Mouse (Mus musculus) liver, embryonic 12.5 days (tissue): Measurements from ENCODE around the gene Gm48551. TPM values are rescaled to one million over a fixed set of nuclear protein-coding genes. Genes with fewer than 3 reads are reported as not detected.

Experiments used
- ATAC-seq: fragments of 200-750 bp; cut with Nextera tagmentation; 2 replicates; pipeline ENCODE4 v1.8.0; 2017; ENCODE audit warnings: moderate number of reproducible peaks, mild to moderate bottlenecking, moderate library complexity
- H3K27ac ChIP-seq: fragments of 300-500 bp; sonication (generic); 2 replicates; pipeline ENCODE4 v1.5.1; 2016; ENCODE audit warnings: mild to moderate bottlenecking
- H3K27me3 ChIP-seq: fragments of 300-500 bp; sonication (generic); replicated peaks from 2 replicates; pipeline ENCODE4 v1.6.1; 2016; ENCODE audit warnings: mild to moderate bottlenecking, moderate library complexity
- H3K36me3 ChIP-seq: fragments of 300-500 bp; sonication (generic); 2 replicates; pipeline ENCODE4 v1.6.1; 2016; ENCODE audit warnings: mild to moderate bottlenecking, moderate library complexity
- H3K4me1 ChIP-seq: fragments of 300-500 bp; sonication (generic); 2 replicates; pipeline ENCODE4 v1.6.1; 2016
- H3K4me2 ChIP-seq: fragments of 300-500 bp; sonication (generic); 2 replicates; pipeline ENCODE4 v1.6.1; 2016; ENCODE audit warnings: mild to moderate bottlenecking, moderate library complexity
- H3K4me3 ChIP-seq: fragments of 300-500 bp; sonication (generic); 2 replicates; pipeline ENCODE4 v1.5.1; 2016; ENCODE audit warnings: mild to moderate bottlenecking, moderate library complexity
- H3K9ac ChIP-seq: fragments of 300-500 bp; sonication (generic); 2 replicates; pipeline ENCODE4 v1.6.1; 2016; ENCODE audit warnings: mild to moderate bottlenecking, moderate library complexity
- H3K9me3 ChIP-seq: fragments of 300-500 bp; sonication (generic); replicated peaks from 2 replicates; pipeline ENCODE4 v1.6.1; 2016; ENCODE audit warnings: mild to moderate bottlenecking, moderate library complexity
- WGBS: fragments of 180-500 bp; shearing (Covaris S2); methylation state at CpG from one replicate; pipeline ENCODE4 v1.1.7; 2016; ENCODE audit not compliant: insufficient replicate concordance; 5-methylcytosine and 5-hydroxymethylcytosine counted together
- polyA plus RNA-seq: library from polyadenylated mRNA; unstranded; fragments of >200 nt; fragmentation: Nextera tagmentation; extraction: Ambion mirVana; gene quantifications from 2 replicates; pipeline ENCODE4 v1.2.1, GENCODE M21; 2016

Gene Gm48551
- polyA plus RNA-seq, 1 experiment from 2014 or later: 0.68 TPM

DNA sequence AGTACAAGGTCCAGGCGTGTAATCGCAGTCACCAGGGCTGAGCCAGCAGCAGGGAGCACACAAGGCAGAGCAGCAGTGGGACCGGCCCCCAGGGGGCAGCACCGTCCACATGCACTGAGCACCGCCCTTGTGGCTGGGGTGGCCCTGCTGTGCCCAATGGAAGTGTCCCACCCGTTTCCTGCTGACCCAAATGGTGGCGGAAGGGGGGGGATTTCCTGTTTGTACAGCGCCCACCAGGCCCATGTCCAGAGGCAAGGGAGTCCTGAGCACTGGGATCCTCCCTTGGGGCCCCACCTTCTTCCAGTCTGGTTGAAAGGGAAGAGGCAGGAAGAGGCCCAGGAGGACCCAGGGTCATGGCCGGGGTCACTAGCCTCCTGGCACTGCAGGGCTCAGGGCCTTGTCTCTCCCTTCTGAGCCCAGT, 24.6 kb downstream of the Gm48551 start:
- ATAC-seq: peak; percentile 67
- peaks cover 19% of the 10 kb centered on the region; the same call in 1 of the 2 replicates for H3K36me3 ChIP-seq
- H3K9ac ChIP-seq: no peak overlapping the region
- no peak overlapping the region for H3K4me3 ChIP-seq
- H3K27me3 ChIP-seq: peaks cover 54% of the 10 kb centered on the region
- WGBS: 4% methylated on average over 8 of the region's 9 CpGs
- peak overlapping the region; percentile 42 for H3K27ac ChIP-seq
- no peaks in the 10 kb centered on the region for H3K9me3 ChIP-seq
- H3K4me1 ChIP-seq: peaks cover 94% of the 10 kb centered on the region
- H3K4me2 ChIP-seq: peak overlapping the region; percentile 50

DNA sequence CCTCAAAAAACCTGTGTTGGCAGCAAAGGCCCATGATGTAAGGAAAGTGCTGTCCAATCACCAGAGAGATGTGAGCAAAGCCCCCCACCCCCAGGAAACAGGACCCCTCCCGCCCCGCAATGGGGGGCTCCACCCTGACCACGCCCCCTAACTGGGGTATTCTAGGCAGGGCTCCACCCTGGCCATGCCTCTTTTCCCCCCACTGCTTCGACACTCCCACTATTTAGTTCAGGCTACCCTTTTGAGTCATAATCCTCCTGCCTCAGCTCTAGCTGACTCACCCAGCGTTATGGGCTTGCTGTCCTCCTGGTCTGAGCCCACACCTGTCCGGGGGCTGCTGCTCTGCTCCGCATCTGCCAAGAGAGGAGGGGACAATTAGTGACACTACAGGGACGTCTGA, 25.1 kb downstream of the Gm48551 start:
- H3K4me2 ChIP-seq: peak overlapping the region; percentile 50
- peaks cover 94% of the 10 kb centered on the region for H3K4me1 ChIP-seq
- no peak overlapping the region for H3K4me3 ChIP-seq
- H3K36me3 ChIP-seq: peaks cover 17% of the 10 kb centered on the region; the same call in 1 of the 2 replicates
- peak overlapping the region; percentile 42 for H3K27ac ChIP-seq
- H3K9ac ChIP-seq: 0 out of 2 replicates have a peak overlapping the region, but pooled peaks have one; percentile 8
- 11% methylated on average over 8 of the region's 8 CpGs for WGBS
- ATAC-seq: no peak
- no peaks in the 10 kb centered on the region for H3K9me3 ChIP-seq
- H3K27me3 ChIP-seq: peaks cover 50% of the 10 kb centered on the region

DNA sequence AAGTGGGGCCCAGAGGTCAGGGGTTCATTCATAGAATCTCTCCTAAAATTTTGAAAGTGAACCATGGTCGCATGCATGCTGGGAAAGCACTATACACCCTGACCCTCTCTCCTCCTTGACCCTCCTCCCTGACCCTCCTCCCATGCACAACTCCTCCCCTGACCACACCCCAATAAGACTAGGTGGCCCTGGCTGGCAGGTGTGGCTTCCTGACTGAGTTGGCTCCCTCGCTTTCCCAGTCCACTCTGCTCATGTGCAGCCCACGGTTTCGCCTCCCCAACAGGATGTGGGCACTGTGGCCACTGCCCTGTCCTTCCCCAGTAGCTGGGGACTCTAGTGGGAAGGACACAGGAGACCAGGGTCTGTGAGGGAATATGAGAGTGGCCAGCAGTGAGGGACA, 26.1 kb downstream of the Gm48551 start:
- H3K9me3 ChIP-seq: no peaks in the 10 kb centered on the region
- 0 out of 2 replicates have a peak, but pooled peaks cover 12% of the 10 kb centered on the region for H3K36me3 ChIP-seq
- no peak overlapping the region; the same call in 1 of the 2 replicates for H3K4me3 ChIP-seq
- peak overlapping the region; percentile 52; the same call in 1 of the 2 replicates for H3K27ac ChIP-seq
- H3K27me3 ChIP-seq: peaks cover 41% of the 10 kb centered on the region
- 27% methylated on average over 4 of the region's 4 CpGs for WGBS
- ATAC-seq: no peak
- 0 out of 2 replicates have a peak overlapping the region, but pooled peaks have one; percentile 8 for H3K9ac ChIP-seq
- H3K4me1 ChIP-seq: peaks cover 94% of the 10 kb centered on the region
- peak overlapping the region; percentile 50 for H3K4me2 ChIP-seq

DNA sequence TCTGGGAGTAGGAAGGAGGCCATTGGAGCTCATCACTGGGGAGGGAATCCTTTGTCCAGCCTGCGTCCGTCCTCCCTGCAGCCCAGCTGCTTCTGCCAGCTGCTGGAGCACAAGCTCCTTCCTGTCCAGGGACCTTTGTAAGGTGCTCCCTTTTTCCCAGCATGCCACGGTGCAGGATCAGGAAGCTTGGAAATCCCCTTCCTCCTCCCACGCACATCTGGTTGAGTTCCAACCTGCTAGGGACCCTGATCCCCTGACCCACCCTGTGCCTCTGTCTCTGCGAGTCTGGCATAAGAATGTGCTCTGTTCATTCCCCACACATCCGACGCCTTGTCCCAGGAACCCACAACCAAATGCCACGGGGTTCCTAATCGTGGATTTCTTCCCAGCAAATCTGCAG, 26.7 kb downstream of the Gm48551 start:
- peaks cover 35% of the 10 kb centered on the region for H3K27me3 ChIP-seq
- H3K27ac ChIP-seq: peak overlapping the region; percentile 52
- H3K9ac ChIP-seq: no peak overlapping the region
- H3K4me3 ChIP-seq: no peak overlapping the region
- 73% methylated on average over 9 of the region's 9 CpGs for WGBS
- no peak for ATAC-seq
- H3K4me2 ChIP-seq: peak overlapping the region; percentile 50
- H3K36me3 ChIP-seq: 0 out of 2 replicates have a peak, but pooled peaks cover 6% of the 10 kb centered on the region
- peaks cover 94% of the 10 kb centered on the region for H3K4me1 ChIP-seq
- H3K9me3 ChIP-seq: no peaks in the 10 kb centered on the region

DNA sequence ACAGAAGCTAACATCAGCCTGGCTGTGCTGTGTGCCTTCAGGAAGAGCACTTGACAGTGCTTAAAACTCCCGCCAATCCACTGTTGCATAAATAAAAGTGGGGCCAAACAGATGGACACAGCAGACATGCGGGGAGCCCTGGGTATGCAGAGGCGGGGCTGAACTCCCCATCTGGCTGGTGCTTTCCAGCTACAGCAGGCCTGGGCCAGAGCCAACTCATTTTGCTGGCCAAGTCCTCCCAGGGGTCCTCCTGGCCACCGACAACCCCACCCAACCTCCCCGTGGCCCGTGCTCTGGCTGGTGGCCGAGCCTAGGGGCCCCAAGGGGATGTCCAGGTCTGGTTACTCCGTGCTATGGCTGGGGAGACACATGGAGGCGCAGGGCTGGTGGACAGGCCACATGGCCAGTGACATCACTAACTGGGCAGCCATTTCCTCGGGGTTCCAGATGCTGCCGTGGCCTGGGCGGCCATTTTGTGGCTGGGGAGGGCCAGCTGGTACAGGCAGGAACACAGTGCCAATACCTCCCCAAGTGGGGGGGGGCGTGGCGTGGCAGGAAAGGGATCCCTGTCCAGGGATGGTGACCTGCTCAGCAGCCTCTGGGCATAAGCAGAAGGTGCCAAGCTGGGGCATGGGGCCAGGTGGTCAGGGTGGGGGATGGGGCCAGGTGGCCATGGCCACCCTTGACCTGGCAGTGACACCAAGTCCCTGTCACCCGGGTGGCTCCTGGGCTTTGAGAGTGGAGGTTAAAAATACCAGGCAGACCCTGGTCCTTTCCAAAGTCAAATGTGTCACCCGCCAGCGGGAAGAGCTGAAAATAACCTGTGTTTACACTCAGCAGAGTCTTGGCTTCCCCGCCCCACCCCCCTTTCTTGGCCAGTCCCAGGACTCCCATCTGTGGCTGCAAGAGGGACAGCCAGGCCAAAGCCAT, 27.5 kb downstream of the Gm48551 start:
- 64% methylated on average over 18 of the region's 18 CpGs for WGBS
- H3K4me1 ChIP-seq: peaks cover 91% of the 10 kb centered on the region
- 0 out of 2 replicates have a peak, but pooled peaks cover 4% of the 10 kb centered on the region for H3K36me3 ChIP-seq
- no peak overlapping the region for H3K9ac ChIP-seq
- H3K27ac ChIP-seq: peak overlapping the region; percentile 52
- no peak overlapping the region for H3K4me3 ChIP-seq
- H3K27me3 ChIP-seq: peaks cover 29% of the 10 kb centered on the region
- no peaks in the 10 kb centered on the region for H3K9me3 ChIP-seq
- ATAC-seq: no peak
- 0 out of 2 replicates have a peak overlapping the region, but pooled peaks have one; percentile 50 for H3K4me2 ChIP-seq

DNA sequence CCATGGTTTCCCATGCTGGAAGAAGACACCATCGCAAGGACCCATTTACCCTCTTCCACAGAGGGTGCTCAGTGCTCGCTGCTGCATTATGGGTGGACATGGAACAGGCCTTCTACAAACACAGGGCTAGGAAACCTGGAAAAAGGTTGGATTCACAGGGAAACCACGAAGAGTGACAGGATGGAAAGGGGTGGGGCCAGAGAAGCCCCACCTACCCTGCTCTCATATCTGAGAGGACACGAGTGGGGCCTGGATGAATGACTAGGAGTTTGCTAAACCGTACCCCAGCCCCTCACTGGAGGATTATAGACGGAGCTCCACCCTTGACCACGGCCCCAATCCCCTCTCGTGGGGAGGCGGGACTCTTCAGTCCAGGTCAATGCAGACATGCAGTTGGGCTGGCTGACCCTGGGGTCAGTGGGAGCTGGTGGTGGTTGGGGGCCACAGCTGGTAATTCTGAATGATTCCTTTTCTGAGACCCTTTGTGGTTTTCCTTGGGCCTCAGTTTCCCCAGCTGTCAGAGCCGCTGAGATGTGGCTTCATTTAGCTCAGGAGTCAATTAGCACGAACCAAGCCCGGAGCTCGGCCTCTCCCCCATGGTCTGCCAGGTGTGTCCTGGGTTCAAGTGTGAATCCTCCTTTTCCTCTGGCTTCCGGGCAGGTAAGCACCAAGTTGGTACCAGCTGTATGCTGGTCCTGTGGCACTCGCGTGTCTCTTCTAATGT, 28.5 kb downstream of the Gm48551 start:
- no peak overlapping the region for H3K4me2 ChIP-seq
- peaks cover 91% of the 10 kb centered on the region for H3K4me1 ChIP-seq
- H3K4me3 ChIP-seq: no peak overlapping the region
- WGBS: 59% methylated on average over 16 of the region's 16 CpGs
- no peak for ATAC-seq
- no peaks in the 10 kb centered on the region for H3K36me3 ChIP-seq
- H3K27me3 ChIP-seq: peaks cover 29% of the 10 kb centered on the region
- no peaks in the 10 kb centered on the region for H3K9me3 ChIP-seq
- H3K27ac ChIP-seq: peak overlapping the region; percentile 52
- no peak overlapping the region for H3K9ac ChIP-seq

DNA sequence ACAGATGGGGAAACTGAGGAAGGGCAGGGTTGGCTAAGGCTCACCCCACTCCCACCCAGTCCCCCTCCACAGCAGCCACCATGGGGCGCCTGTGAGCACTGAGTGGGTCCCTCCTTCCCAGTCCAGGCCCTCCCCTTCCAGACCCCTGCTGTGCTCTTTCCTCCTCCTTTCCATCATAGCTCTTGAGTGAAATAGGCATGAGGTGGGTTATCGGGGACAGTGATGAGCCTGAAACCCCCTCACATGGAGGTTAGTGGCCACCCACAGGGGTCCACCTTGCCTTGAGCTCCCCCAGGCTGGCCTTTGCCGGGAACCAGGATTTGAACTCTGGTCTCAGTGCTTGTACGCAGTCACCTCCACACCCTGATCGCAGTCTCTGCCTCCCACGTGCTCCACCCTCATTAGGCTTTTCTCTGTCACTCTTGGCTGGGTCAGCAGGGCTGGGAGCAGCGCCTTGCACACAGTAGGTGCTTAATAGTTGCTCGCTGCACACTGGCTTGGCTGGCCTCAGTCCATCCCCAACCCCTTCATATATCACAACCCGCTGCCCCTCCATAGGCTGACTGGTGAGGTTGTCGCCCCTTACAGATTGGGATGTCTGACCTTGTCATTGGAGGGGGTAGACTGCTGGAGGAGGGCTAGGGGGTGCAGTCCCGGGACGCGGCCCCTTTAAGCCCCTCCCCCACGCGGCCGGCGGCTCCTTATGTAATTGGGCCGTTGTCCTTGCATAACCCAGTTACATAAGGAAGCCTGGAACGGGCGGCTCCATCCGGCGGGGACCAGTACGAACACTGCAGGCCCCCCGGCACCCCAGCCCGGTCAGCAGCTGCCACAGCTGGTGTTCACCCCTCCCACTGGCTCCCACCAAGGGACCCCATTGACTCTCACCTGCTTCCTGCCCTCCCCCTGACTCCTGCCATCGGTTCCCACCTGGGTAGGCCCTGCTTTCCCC, 29.3 kb downstream of the Gm48551 start:
- no peak overlapping the region for H3K9ac ChIP-seq
- H3K4me3 ChIP-seq: no peak overlapping the region
- no peaks in the 10 kb centered on the region for H3K36me3 ChIP-seq
- no peaks in the 10 kb centered on the region for H3K9me3 ChIP-seq
- WGBS: 25% methylated on average over 26 of the region's 26 CpGs
- 0 out of 2 replicates have a peak, but pooled peaks have one; percentile 13 for ATAC-seq
- H3K4me1 ChIP-seq: peaks cover 91% of the 10 kb centered on the region
- peak overlapping the region; percentile 36 for H3K27ac ChIP-seq
- peaks cover 29% of the 10 kb centered on the region for H3K27me3 ChIP-seq
- peak overlapping the region; percentile 40 for H3K4me2 ChIP-seq

DNA sequence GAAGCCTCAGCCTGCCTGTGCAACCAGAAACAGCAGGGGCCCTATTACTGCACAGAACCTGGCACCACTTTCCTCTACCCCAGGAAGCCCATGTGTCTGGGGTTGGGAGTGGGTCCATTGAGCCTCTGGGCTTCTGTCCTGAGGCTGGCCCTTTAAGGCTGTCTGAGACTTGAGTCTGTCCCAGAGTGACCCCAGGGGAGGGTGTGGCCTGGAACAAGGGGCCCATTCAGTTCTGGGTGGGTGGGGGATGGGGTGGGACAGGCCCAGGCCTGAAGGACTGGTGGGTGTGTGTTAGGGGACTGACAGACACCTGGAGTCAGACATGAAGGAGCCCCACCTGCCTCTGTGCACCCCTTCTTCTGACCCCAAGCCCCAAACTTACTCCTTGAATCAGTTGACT, 30.4 kb downstream of the Gm48551 start:
- H3K4me2 ChIP-seq: no peak overlapping the region
- H3K4me3 ChIP-seq: no peak overlapping the region
- ATAC-seq: no peak
- H3K27ac ChIP-seq: peak overlapping the region; percentile 36; the same call in 1 of the 2 replicates
- H3K9me3 ChIP-seq: no peaks in the 10 kb centered on the region
- H3K36me3 ChIP-seq: no peaks in the 10 kb centered on the region
- H3K4me1 ChIP-seq: peaks cover 86% of the 10 kb centered on the region
- peaks cover 29% of the 10 kb centered on the region for H3K27me3 ChIP-seq
- no peak overlapping the region for H3K9ac ChIP-seq

DNA sequence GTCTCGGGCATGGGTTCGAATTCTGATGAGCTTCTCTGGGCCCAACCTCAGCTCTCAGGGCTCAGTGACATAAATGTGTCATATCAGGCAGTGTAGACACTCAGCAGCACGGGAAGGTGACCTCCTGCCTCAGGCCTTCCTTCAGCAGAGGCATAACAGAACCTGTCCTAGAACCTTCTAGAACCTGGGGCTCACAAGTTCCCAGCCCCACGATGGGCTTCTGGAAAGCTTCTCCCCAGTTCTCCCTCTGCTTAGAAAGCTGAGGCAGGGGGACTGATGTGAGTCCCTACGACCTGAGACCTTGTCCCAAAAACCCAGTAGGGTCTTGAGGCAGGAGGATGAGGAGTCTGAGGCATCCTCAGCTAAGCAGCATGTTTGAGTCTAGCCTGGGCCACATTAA, 30.9 kb downstream of the Gm48551 start:
- peaks cover 86% of the 10 kb centered on the region for H3K4me1 ChIP-seq
- H3K9me3 ChIP-seq: no peaks in the 10 kb centered on the region
- peaks cover 3% of the 10 kb centered on the region; the same call in 1 of the 2 replicates for H3K36me3 ChIP-seq
- peaks cover 33% of the 10 kb centered on the region for H3K27me3 ChIP-seq
- no peak overlapping the region for H3K9ac ChIP-seq
- ATAC-seq: no peak
- no peak overlapping the region for H3K4me2 ChIP-seq
- H3K4me3 ChIP-seq: no peak overlapping the region
- 71% methylated on average over 5 of the region's 5 CpGs for WGBS
- H3K27ac ChIP-seq: 0 out of 2 replicates have a peak overlapping the region, but pooled peaks have one; percentile 36

DNA sequence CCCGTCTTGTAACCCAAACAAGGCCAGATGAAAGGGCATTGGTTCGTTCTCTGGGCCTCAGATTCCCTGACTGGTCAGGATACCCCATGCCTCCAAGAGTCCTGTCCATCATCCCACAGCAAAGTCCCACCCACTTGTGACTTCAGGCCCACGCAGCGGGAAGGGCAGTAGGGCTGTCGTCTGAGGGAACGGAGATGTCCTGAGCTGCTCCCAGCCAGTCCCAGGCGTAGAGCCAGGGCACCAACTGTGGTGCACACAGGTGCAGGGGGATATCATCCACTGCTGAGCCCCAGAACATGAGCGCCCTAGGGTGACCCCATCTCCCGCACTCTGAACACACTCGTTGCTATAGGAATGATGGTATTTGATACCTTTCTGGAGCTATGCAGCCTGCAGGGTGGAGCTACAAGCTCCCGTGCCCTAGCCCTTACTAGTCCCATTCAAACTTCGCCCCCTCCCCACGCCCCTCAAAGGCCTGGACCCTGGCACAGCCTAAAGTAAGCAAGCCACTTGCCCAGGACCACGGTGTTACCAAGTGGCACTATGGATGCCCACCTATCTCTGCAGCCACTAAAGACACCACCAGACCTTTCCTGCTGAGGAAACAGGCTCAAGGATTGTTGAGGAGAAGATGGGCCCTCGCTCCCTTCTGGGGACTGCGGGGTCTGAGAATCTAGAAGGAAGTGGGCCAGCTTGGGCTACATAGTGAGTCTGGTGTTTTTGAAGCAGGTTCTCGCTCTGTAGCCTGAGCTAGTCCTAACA, 31.5 kb downstream of the Gm48551 start:
- no peak overlapping the region for H3K9ac ChIP-seq
- H3K36me3 ChIP-seq: peaks cover 8% of the 10 kb centered on the region; the same call in 1 of the 2 replicates
- peaks cover 39% of the 10 kb centered on the region for H3K27me3 ChIP-seq
- WGBS: 60% methylated on average over 17 of the region's 17 CpGs
- H3K9me3 ChIP-seq: no peaks in the 10 kb centered on the region
- no peak overlapping the region for H3K4me3 ChIP-seq
- H3K4me1 ChIP-seq: peaks cover 82% of the 10 kb centered on the region
- H3K27ac ChIP-seq: no peak overlapping the region
- H3K4me2 ChIP-seq: no peak overlapping the region
- no peak for ATAC-seq
